Mouse (Mus musculus) liver, embryonic 13.5 days (tissue): ENCODE results near the gene Spata32. TPM values are rescaled to one million over a fixed set of nuclear protein-coding genes. Genes with fewer than 3 reads are reported as not detected.
A peak's percentile ranks its signal among the peaks of the same experiment; 100 is the strongest.

Experiments used
- ATAC-seq: fragments of 200-750 bp; cut with Nextera tagmentation; 2 replicates; pipeline ENCODE4 v1.8.0; 2017; ENCODE audit warnings: low read depth, mild to moderate bottlenecking, moderate number of reproducible peaks, moderate library complexity
- DNase-seq: peaks from one replicate; pipeline ENCODE4 v3.0.0; 2022
- H3K27ac ChIP-seq: fragments of 300-500 bp; sonication (generic); 2 replicates; pipeline ENCODE4 v1.5.1; 2015; ENCODE audit warnings: moderate library complexity, mild to moderate bottlenecking, inconsistent platforms
- H3K27me3 ChIP-seq: fragments of 300-500 bp; sonication (generic); 2 replicates; pipeline ENCODE4 v1.6.1; 2015; ENCODE audit warnings: mild to moderate bottlenecking, inconsistent platforms
- H3K36me3 ChIP-seq: fragments of 300-500 bp; sonication (generic); 2 replicates; pipeline ENCODE4 v1.6.1; 2015; ENCODE audit warnings: mild to moderate bottlenecking, inconsistent platforms
- H3K4me1 ChIP-seq: fragments of 300-500 bp; sonication (generic); replicated peaks from 2 replicates; pipeline ENCODE4 v1.6.1; 2015; ENCODE audit warnings: inconsistent platforms
- H3K4me2 ChIP-seq: fragments of 300-500 bp; sonication (generic); 2 replicates; pipeline ENCODE4 v1.6.1; 2015; ENCODE audit warnings: inconsistent platforms, mild to moderate bottlenecking, moderate library complexity
- H3K4me3 ChIP-seq: fragments of 300-500 bp; sonication (generic); replicated peaks from 2 replicates; pipeline ENCODE4 v1.5.1; 2015; ENCODE audit warnings: mild to moderate bottlenecking, inconsistent platforms
- H3K9ac ChIP-seq: fragments of 300-500 bp; sonication (generic); 2 replicates; pipeline ENCODE4 v1.6.1; 2015; ENCODE audit warnings: mild to moderate bottlenecking, inconsistent platforms
- H3K9me3 ChIP-seq: fragments of 300-500 bp; sonication (generic); replicated peaks from 2 replicates; pipeline ENCODE4 v1.6.1; 2016; ENCODE audit warnings: inconsistent platforms
- WGBS: fragments of 180-500 bp; shearing (Covaris S2); methylation state at CpG from one replicate; pipeline ENCODE4 v1.1.7; 2015; ENCODE audit not compliant: insufficient replicate concordance; 5-methylcytosine and 5-hydroxymethylcytosine counted together
- polyA plus RNA-seq: library from polyadenylated mRNA; unstranded; fragments of >200 nt; fragmentation: Nextera tagmentation; extraction: Ambion mirVana; gene quantifications from 2 replicates; pipeline ENCODE4 v1.2.1, GENCODE M21; 2015

Spata32 gene
- polyA plus RNA-seq, 1 experiment from 2014 or later, result not detected

DNA sequence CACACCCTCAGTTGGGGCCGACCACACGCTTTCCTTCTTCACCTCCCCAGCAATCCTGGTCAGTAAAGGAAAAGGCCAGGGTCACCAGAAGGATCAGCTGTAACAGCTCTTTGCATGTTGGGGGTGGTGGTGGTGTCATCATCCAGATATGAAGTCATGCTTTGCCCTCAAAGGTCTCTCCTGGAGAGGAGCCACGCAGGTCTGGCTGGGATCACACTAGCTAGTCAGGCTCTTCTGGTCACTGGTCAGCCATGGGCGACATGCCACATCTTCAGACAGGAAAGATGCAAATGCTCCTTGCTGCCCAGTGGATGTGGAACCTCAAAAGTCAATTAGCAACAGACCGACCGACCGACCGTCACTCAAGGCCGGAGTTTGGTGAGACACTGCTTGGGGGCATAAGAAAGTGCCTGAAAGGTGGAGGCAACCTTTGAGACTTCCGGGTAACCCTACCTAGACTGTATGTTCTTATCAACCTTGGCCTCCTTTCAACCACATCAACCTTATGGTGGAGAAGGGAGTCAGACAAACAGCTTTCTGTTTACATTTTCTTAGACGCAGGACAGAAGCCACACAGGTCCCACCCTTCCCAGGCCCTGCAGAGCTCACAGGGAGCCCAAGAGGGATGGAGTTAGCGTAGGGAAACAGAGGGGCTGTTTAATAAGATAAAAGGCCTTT is 42.4 kb upstream of the Spata32 start:
- H3K27ac ChIP-seq, result no peak overlapping the region
- WGBS, result 65% methylated on average over 12 of the region's 12 CpGs
- ATAC-seq, result no peak

DNA sequence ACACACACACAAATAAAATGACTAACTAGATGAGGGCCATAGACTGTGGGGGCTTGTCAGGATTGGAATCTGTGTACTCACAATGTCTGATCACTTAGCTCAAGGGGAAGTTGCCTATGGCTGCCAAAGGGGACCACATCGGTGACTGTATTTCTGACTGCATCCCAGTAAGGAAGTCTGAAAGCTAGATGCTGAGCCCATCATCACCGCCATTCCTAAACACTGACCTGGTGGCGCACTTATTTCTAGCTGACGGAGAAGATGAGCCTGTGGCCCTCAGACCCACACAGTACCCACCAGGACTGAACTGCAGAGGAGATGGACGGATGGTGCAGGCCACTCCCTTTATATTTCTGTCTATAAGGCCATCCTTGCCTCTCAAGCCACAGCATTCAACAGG is 41.8 kb upstream of the Spata32 start:
- 75% methylated on average over 5 of the region's 5 CpGs for WGBS

More for the DNA sequence above, 42.4 kb upstream of the Spata32 start:
- Histone ChIP-seq H3K36me3 (no peaks in the 10 kb centered on the region), H3K4me3 (no peak overlapping the region), H3K4me2 (no peak overlapping the region), H3K4me1 (peaks cover 27% of the 10 kb centered on the region), H3K9me3 (no peaks in the 10 kb centered on the region), H3K9ac (no peak overlapping the region), H3K27me3 (no peaks in the 10 kb centered on the region)
- no peak for DNase-seq

DNA sequence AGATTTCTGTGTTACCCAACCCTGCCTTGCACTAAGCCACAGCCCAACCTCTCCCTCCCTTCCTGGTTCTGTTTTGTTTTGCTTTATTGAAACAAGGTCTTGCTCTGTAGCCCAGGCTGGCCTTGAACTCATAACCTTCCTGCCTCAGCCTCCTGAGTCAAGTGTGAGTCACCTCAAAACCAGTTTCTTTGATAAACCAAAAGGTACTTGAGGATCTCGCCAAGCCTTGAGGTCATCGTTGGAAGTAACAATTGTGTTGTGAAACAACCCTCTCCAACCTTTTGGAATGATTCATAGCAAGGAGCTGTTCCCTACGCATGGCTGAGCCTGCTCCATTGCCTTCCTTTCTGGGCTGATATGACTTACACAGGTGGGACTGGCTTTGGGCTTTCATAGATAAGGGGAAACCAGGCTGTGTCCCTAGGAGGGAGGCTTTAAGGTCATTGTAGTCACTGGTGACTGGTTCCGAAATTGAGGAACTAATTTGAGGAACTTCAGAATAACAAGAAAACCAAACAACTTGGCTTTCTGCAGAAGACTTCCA is 39.8 kb upstream of the Spata32 start:
- peaks cover 24% of the 10 kb centered on the region for H3K4me1 ChIP-seq
- H3K27ac ChIP-seq, result no peak overlapping the region
- no peaks in the 10 kb centered on the region for H3K27me3 ChIP-seq
- no peaks in the 10 kb centered on the region for H3K9me3 ChIP-seq
- ATAC-seq, result no peak
- H3K4me2 ChIP-seq, result no peak overlapping the region
- no peak for DNase-seq
- no peak overlapping the region for H3K9ac ChIP-seq
- 27% methylated on average over 4 of the region's 4 CpGs for WGBS
- no peak overlapping the region for H3K4me3 ChIP-seq
- no peaks in the 10 kb centered on the region for H3K36me3 ChIP-seq

More for the DNA sequence above, 41.8 kb upstream of the Spata32 start:
- Histone ChIP-seq H3K4me1 (peaks cover 21% of the 10 kb centered on the region), H3K9me3 (no peaks in the 10 kb centered on the region), H3K9ac (no peak overlapping the region), H3K27me3 (no peaks in the 10 kb centered on the region), H3K27ac (no peak overlapping the region), H3K4me3 (no peak overlapping the region), H3K36me3 (no peaks in the 10 kb centered on the region), H3K4me2 (no peak overlapping the region)
- no peak for DNase-seq
- no peak for ATAC-seq

DNA sequence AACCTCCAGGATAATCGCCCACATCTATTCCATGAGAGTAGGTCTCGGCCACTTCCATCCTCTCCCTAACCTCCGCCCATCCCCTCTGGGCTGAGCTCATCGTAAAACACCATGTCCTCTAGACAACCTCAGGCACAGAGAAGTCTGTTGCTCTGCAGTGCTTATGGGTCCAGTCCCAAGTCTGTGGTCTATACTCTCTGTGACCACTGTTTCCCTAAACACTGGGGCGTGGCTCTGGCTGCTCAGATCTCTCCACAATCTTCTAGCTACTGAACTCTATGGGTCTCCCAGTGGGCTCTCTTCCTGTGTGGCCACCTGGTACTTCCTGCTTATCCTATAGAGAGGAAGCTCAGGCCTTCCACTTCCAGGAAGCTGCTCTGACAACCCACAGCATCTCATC is 35.4 kb upstream of the Spata32 start:
- H3K27me3 ChIP-seq, result no peaks in the 10 kb centered on the region
- ATAC-seq, result no peak
- H3K4me3 ChIP-seq, result no peak overlapping the region
- H3K4me1 ChIP-seq, result peaks cover 15% of the 10 kb centered on the region; the same call in 1 of the 2 replicates
- H3K9me3 ChIP-seq, result no peaks in the 10 kb centered on the region
- no peaks in the 10 kb centered on the region for H3K36me3 ChIP-seq
- no peak overlapping the region for H3K4me2 ChIP-seq
- H3K9ac ChIP-seq, result no peak overlapping the region
- WGBS, result 50% methylated on average over 5 of the region's 5 CpGs
- DNase-seq, result no peak
- no peak overlapping the region for H3K27ac ChIP-seq

DNA sequence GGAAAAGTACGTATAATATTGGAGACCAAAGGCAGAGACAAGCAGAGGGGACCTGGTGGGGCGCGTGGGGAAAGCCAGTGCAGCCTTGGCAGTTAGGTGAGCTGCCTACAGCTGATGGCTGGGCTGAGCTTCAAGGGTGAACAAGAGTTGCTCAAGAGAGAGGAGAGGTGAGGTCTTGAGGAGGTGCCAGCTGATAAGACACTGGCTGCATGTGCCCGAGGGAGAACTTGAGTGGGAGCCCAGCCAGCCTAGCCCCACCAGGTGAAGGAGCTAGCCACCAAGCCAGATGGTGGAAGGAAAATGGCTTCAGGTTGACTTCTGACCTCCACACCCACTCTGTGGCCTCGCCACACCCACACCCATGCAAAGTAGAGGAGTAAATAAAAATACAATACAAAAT is 34.1 kb upstream of the Spata32 start:
- H3K9ac ChIP-seq, result no peak overlapping the region
- H3K4me1 ChIP-seq, result peaks cover 15% of the 10 kb centered on the region; the same call in 1 of the 2 replicates
- H3K9me3 ChIP-seq, result no peaks in the 10 kb centered on the region
- H3K27me3 ChIP-seq, result no peaks in the 10 kb centered on the region
- ATAC-seq (no peak), DNase-seq (no peak)
- H3K4me2 ChIP-seq, result no peak overlapping the region
- no peaks in the 10 kb centered on the region for H3K36me3 ChIP-seq
- no peak overlapping the region for H3K4me3 ChIP-seq
- WGBS, result 62% methylated on average over 5 of the region's 5 CpGs
- no peak overlapping the region for H3K27ac ChIP-seq

DNA sequence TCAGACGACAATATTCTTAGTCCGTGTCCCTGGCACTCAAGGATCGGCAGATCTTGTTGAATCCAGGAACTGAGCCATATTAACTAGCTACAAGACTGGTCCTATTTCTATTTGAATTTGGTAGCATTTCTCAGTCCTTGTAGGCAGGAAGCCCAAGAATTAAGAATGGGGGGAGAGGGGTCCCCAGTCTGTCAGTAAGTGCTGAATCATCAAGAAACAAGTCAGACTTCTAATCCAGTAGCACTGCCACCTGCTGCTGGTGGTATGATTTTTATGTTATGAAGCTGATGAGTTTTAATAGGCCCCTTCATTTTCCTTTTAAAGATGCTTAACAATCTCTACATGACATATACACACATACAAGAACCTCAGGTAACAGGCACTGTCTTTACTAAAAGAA is 32.1 kb upstream of the Spata32 start:
- Histone ChIP-seq H3K9me3 (no peaks in the 10 kb centered on the region), H3K9ac (no peak overlapping the region), H3K36me3 (no peaks in the 10 kb centered on the region), H3K4me1 (peaks cover 29% of the 10 kb centered on the region), H3K27me3 (no peaks in the 10 kb centered on the region), H3K27ac (no peak overlapping the region), H3K4me2 (no peak overlapping the region), H3K4me3 (no peak overlapping the region)
- ATAC-seq (no peak), DNase-seq (no peak)
- WGBS, result 72% methylated on average over 3 of the region's 3 CpGs

DNA sequence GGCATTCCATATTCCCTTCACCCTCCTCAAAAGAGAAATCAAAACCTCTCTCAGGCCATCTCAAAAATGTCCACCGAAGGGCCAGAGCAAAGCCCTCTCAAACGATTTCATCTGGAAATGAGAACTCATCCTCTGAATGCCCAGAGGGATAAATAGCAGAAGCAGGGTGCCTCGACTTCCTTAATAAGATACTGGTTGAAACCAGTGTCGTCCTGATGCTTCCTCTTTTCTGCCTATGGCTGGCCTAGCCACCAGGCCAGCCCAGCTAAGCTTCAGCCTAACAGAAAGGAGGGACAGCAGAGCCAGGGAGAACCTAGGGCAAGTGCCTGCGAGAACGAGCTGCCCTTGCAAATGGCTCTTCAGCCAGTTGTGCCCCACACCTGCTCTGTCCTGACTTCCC is 31.3 kb upstream of the Spata32 start:
- 23% methylated on average over 6 of the region's 6 CpGs for WGBS
- H3K27me3 ChIP-seq, result no peaks in the 10 kb centered on the region
- H3K9ac ChIP-seq, result no peak overlapping the region
- H3K4me3 ChIP-seq, result no peak overlapping the region
- no peaks in the 10 kb centered on the region for H3K36me3 ChIP-seq
- no peak overlapping the region for H3K4me2 ChIP-seq
- 0 out of 2 replicates have a peak overlapping the region, but pooled peaks have one; percentile 15 for H3K27ac ChIP-seq
- ATAC-seq (no peak), DNase-seq (no peak)
- peaks cover 29% of the 10 kb centered on the region for H3K4me1 ChIP-seq
- H3K9me3 ChIP-seq, result no peaks in the 10 kb centered on the region

DNA sequence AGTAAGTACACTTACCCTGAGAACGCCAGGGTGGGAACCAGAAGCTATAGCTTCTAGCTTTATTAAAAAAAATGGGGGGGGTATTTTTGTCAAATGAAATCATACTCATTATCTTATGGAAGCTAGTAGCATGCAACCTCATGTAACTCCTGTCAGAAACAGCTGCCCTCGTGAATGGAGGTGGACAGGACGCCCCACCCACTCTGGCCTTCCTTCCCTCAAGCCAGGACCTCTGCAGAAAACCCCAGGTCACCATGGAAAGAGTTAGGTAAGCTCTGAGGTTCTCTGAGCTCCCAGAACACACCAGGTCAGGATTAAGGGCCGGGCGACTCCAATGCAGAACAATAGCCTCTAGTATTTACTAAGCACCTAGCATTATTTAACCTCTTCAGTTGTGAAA is 30.6 kb upstream of the Spata32 start:
- Histone ChIP-seq H3K4me2 (no peak overlapping the region), H3K36me3 (no peaks in the 10 kb centered on the region), H3K27me3 (no peaks in the 10 kb centered on the region), H3K9me3 (no peaks in the 10 kb centered on the region), H3K9ac (no peak overlapping the region), H3K4me1 (peaks cover 29% of the 10 kb centered on the region), H3K27ac (no peak overlapping the region), H3K4me3 (no peak overlapping the region)
- ATAC-seq (no peak), DNase-seq (no peak)
- 50% methylated on average over 5 of the region's 5 CpGs for WGBS

DNA sequence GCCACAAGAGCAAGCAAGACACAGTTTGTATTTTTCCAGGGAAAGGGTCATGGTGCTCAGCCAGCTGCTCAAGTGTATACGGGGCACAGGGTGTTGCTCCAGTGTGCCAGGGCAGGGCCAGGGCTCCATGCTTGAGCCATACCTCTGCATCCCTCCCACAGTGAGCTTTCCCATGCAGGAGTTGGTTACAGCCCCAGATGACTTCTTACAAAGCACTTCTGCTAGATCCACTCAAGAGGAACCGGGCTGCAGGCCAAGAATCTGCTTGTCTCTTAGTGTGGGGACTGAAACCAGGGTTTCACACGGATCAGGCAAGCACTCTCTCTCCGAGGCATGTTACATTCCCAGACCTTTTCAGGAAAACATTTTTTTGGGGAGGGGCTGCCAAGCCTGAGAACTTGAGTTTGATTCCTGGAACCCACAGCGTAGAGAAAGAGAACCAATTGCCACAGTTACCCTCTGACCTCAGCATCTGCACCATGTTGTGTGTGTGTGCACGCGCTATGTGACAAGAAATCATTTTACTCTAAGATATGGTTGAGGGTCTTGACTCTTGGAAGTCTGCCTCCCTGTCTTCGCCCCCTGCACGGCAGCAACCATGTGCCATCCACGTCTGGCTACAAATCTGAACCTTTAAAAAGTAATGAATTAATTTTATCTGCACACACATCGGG is 29.4 kb upstream of the Spata32 start:
- DNase-seq (no peak), ATAC-seq (no peak)
- no peak overlapping the region for H3K27ac ChIP-seq
- H3K4me2 ChIP-seq, result no peak overlapping the region
- H3K36me3 ChIP-seq, result no peaks in the 10 kb centered on the region
- WGBS, result 78% methylated on average over 11 of the region's 11 CpGs
- H3K9me3 ChIP-seq, result no peaks in the 10 kb centered on the region
- H3K4me3 ChIP-seq, result no peak overlapping the region
- H3K9ac ChIP-seq, result no peak overlapping the region
- H3K4me1 ChIP-seq, result peaks cover 24% of the 10 kb centered on the region
- H3K27me3 ChIP-seq, result no peaks in the 10 kb centered on the region

DNA sequence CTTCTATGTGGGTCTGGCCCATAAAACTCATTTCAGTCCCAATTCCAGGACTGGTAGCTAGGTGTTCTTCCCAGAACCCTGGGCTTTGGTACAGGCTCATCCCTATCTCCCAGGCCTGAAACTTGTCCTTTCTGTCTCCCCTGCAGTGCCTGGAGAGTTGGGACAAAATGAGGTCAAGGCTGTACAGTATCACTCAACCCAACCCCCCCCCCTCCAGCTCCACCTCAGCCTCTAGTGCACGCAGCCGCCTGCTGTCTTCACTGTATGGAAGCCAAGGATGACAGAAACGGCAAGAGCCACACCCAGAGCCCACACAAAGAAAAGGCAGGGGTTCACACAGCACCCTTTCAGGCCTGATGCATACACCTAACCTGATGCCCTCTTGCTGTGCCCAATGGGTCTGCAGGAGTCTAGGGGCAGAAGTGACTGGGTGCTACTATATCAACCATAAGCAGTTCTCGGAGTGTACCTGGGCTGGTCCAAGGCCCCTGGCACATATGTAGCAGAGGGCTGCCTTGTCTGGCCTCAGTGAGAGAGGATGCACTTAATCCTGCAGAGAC is 28.6 kb upstream of the Spata32 start:
- H3K27ac ChIP-seq, result peak overlapping the region; percentile 45; the same call in 1 of the 2 replicates
- ATAC-seq, result no peak

DNA sequence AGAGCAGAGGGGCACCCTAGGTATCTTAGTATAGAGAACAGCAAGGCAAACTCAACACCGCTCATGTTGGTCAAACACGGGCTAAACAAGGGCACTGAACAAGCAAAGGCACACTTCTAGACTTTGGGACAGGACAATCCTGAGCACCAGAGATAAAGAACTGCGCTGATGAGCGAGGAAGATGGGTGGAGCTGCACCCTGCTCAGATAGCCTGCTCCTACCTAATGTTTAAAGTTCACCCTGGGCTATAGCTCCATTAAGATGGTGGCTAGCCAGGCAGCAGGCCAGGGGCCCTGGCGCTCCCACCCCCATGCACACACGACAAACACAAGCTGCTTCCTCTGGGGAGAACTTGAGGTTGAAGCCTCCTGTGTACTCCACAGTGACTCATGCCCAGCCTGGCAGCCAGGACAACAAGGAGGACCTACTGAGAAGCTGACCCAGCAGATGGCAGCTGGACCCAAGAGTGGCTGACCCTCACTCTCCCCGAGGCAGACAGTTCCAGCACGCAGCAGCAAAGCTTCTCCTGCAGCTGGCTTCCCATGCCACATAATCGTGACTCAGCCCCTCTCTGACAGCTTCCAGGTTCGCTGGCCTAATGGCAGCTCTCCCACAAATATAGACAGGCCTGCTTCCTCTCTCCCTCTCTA is 28.0 kb upstream of the Spata32 start:
- H3K4me1 ChIP-seq, result peaks cover 19% of the 10 kb centered on the region
- DNase-seq, result no peak
- 22% methylated on average over 10 of the region's 10 CpGs for WGBS
- H3K27me3 ChIP-seq, result no peaks in the 10 kb centered on the region
- ATAC-seq, result peak; percentile 55
- H3K4me3 ChIP-seq, result no peak overlapping the region
- H3K9ac ChIP-seq, result no peak overlapping the region
- H3K9me3 ChIP-seq, result no peaks in the 10 kb centered on the region
- no peak overlapping the region for H3K4me2 ChIP-seq
- H3K36me3 ChIP-seq, result no peaks in the 10 kb centered on the region
- H3K27ac ChIP-seq, result peak overlapping the region; percentile 10; the same call in 1 of the 2 replicates

More for the DNA sequence above, 28.6 kb upstream of the Spata32 start:
- DNase-seq, result no peak
- H3K9ac ChIP-seq, result no peak overlapping the region
- H3K36me3 ChIP-seq, result no peaks in the 10 kb centered on the region
- H3K4me3 ChIP-seq, result no peak overlapping the region
- peaks cover 19% of the 10 kb centered on the region for H3K4me1 ChIP-seq
- H3K9me3 ChIP-seq, result no peaks in the 10 kb centered on the region
- H3K4me2 ChIP-seq, result no peak overlapping the region
- WGBS, result 43% methylated on average over 4 of the region's 4 CpGs
- H3K27me3 ChIP-seq, result no peaks in the 10 kb centered on the region
